Mouse (Mus musculus) MEL (cell line): ENCODE data around the gene Nudt22. TPM values are rescaled to one million over a fixed set of nuclear protein-coding genes. Genes with fewer than 3 reads are reported as not detected.

Experiments used
- DNase-seq: peaks from one replicate; pipeline ENCODE4 v3.0.0; 2011; ENCODE audit warnings: low read depth, low spot score
- H3K27ac ChIP-seq: 2 replicates; pipeline ENCODE4 v1.5.1; 2012; ENCODE audit warnings: low read depth, mild to moderate bottlenecking, control low read depth, low read length, moderate library complexity; ENCODE audit not compliant: control insufficient read depth
- H3K27me3 ChIP-seq, 2 experiments: fragments of 150-350 bp in 1 of 2; sonication (generic) in 1 of 2; 2 replicates each; pipeline ENCODE4 v1.6.1; 2012; ENCODE audit warnings: low read length in 2 of 2, mild to moderate bottlenecking in 2 of 2, improper control_type of control experiment in 1 of 2, moderate library complexity in 1 of 2; ENCODE audit not compliant: insufficient read depth in 2 of 2, control insufficient read depth in 1 of 2
- H3K36me3 ChIP-seq, 2 experiments: 2 replicates each; pipeline ENCODE4 v1.6.1; 2012 to 2014; ENCODE audit warnings: low read length in 2 of 2, improper control_type of control experiment in 1 of 2, inconsistent platforms in 1 of 2, mild to moderate bottlenecking in 1 of 2; ENCODE audit not compliant: insufficient read depth in 2 of 2, control insufficient read depth in 1 of 2
- H3K4me1 ChIP-seq, 2 experiments: fragments of 150-350 bp in 1 of 2; sonication (generic) in 1 of 2; 2 replicates each; pipeline ENCODE4 v1.6.1; 2012; ENCODE audit warnings: low read length in 2 of 2, improper control_type of control experiment in 1 of 2, mild to moderate bottlenecking in 1 of 2; ENCODE audit not compliant: insufficient read depth in 2 of 2, control insufficient read depth in 1 of 2
- H3K4me3 ChIP-seq, 2 experiments: fragments of 150-350 bp in 1 of 2; sonication (generic) in 1 of 2; 2 replicates each; pipeline ENCODE4 v1.5.1; 2012; ENCODE audit warnings: low read depth in 2 of 2, low read length in 2 of 2, mild to moderate bottlenecking in 2 of 2, moderate library complexity in 2 of 2, control low read depth in 1 of 2, improper control_type of control experiment in 1 of 2; ENCODE audit not compliant: control insufficient read depth in 1 of 2, insufficient read depth in 1 of 2
- H3K79me2 ChIP-seq: 2 replicates; pipeline ENCODE4 v1.6.1; 2012; ENCODE audit warnings: mild to moderate bottlenecking, low read length, moderate library complexity; ENCODE audit not compliant: control insufficient read depth, poor library complexity, insufficient read depth
- H3K9ac ChIP-seq: 2 replicates; pipeline ENCODE4 v1.6.1; 2012; ENCODE audit warnings: low read depth, mild to moderate bottlenecking, control low read depth, low read length, moderate library complexity; ENCODE audit not compliant: control insufficient read depth, poor library complexity, severe bottlenecking
- H3K9me3 ChIP-seq: fragments of 150-350 bp; sonication (generic); replicated peaks from 2 replicates; pipeline ENCODE4 v1.6.1; 2012; ENCODE audit warnings: mild to moderate bottlenecking, low read length, improper control_type of control experiment, moderate library complexity; ENCODE audit not compliant: insufficient read depth
- CTCF ChIP-seq, 3 experiments: IDR thresholded peaks in 2 of 3; conservative IDR thresholded peaks in 1 of 3; 2 replicates each; pipeline ENCODE4 v1.5.1; 2011 to 2012; ENCODE audit warnings: low read length in 3 of 3, low read depth in 2 of 3, mild to moderate bottlenecking in 2 of 3, improper control_type of control experiment in 1 of 3, inconsistent platforms in 1 of 3, mixed read lengths in 1 of 3, moderate library complexity in 1 of 3; ENCODE audit not compliant: control insufficient read depth in 1 of 3, insufficient read depth in 1 of 3, poor library complexity in 1 of 3, severe bottlenecking in 1 of 3
- EP300 ChIP-seq, 2 experiments: IDR thresholded peaks; 2 replicates each; pipeline ENCODE4 v1.6.1; 2011; ENCODE audit warnings: improper control_type of control experiment in 2 of 2, low read length in 2 of 2, low read depth in 1 of 2, mild to moderate bottlenecking in 1 of 2
- GABPA ChIP-seq: IDR thresholded peaks from 2 replicates; pipeline ENCODE4 v1.6.1; 2012; ENCODE audit warnings: low read depth, mild to moderate bottlenecking, inconsistent platforms, low read length, improper control_type of control experiment, moderate library complexity
- HCFC1 ChIP-seq: IDR thresholded peaks from 2 replicates; pipeline ENCODE4 v1.6.1; 2012; ENCODE audit warnings: low read depth, mild to moderate bottlenecking, inconsistent platforms, low read length, improper control_type of control experiment, moderate library complexity
- MAX ChIP-seq: IDR thresholded peaks from 2 replicates; pipeline ENCODE4 v1.6.1; 2011; ENCODE audit warnings: low read length, improper control_type of control experiment
- MXI1 ChIP-seq: IDR thresholded peaks from 2 replicates; pipeline ENCODE4 v1.6.1; 2011; ENCODE audit warnings: mild to moderate bottlenecking, low read depth, low read length, improper control_type of control experiment
- MYB ChIP-seq: IDR thresholded peaks from 2 replicates; pipeline ENCODE4 v1.6.1; 2011; ENCODE audit warnings: mild to moderate bottlenecking, low read depth, low read length, improper control_type of control experiment
- MYC ChIP-seq: IDR thresholded peaks from 2 replicates; pipeline ENCODE4 v1.6.1; 2011; ENCODE audit warnings: low read depth, mild to moderate bottlenecking, low read length, improper control_type of control experiment, moderate library complexity
- NRF1 ChIP-seq: IDR thresholded peaks from 2 replicates; pipeline ENCODE4 v1.6.1; 2014; ENCODE audit warnings: low read depth, mild to moderate bottlenecking, inconsistent platforms, low read length, improper control_type of control experiment, moderate library complexity; ENCODE audit not compliant: poor library complexity, insufficient read depth, severe bottlenecking
- POLR2A ChIP-seq, 2 experiments: IDR thresholded peaks; 2 replicates each; pipeline ENCODE4 v1.6.1; 2011 to 2012; ENCODE audit warnings: low read length in 2 of 2, mild to moderate bottlenecking in 2 of 2, control low read depth in 1 of 2, improper control_type of control experiment in 1 of 2, low read depth in 1 of 2, moderate library complexity in 1 of 2; ENCODE audit not compliant: control insufficient read depth in 1 of 2, insufficient read depth in 1 of 2, poor library complexity in 1 of 2
- SIN3A ChIP-seq: IDR thresholded peaks from 2 replicates; pipeline ENCODE4 v1.6.1; 2012; ENCODE audit warnings: low read length, improper control_type of control experiment, inconsistent platforms
- TBP ChIP-seq: IDR thresholded peaks from 2 replicates; pipeline ENCODE4 v1.8.0; 2011; ENCODE audit warnings: low read depth, low read length, improper control_type of control experiment
- UBTF ChIP-seq: IDR thresholded peaks from 2 replicates; pipeline ENCODE4 v1.6.1; 2012; ENCODE audit warnings: low read depth, mild to moderate bottlenecking, inconsistent platforms, low read length, improper control_type of control experiment, moderate library complexity, borderline replicate concordance; ENCODE audit not compliant: insufficient read depth
- USF2 ChIP-seq, 2 experiments: IDR thresholded peaks; 2 replicates each; pipeline ENCODE4 v1.6.1; 2011 to 2012; ENCODE audit warnings: improper control_type of control experiment in 2 of 2, low read length in 2 of 2, borderline replicate concordance in 1 of 2, inconsistent platforms in 1 of 2, low read depth in 1 of 2, mild to moderate bottlenecking in 1 of 2; ENCODE audit not compliant: insufficient read depth in 1 of 2
- polyA plus RNA-seq, 2 experiments: library from polyadenylated mRNA; stranded (reverse) in 1 of 2; unstranded in 1 of 2; fragments of >175 nt in 1 of 2; fragments of >200 nt in 1 of 2; gene quantifications; 2 replicates each; pipeline versions ENCODE4 v1.2.1 to v1.2.4; 2012; ENCODE audit warnings: low replicate concordance in 2 of 2, low read depth in 1 of 2; ENCODE audit not compliant: insufficient read length in 2 of 2, insufficient read depth in 1 of 2, missing spikeins in 1 of 2
- total RNA-seq: library from RNA; depleted of rRNA; stranded (reverse); fragments of 300-350 nt; gene quantifications from 2 replicates; pipeline ENCODE4 v1.2.3, GENCODE M21; 2012

The Nudt22 gene
- total and polyA plus RNA-seq, 3 experiments = 30.8 to 32.1 TPM; not detected in 1

DNA sequence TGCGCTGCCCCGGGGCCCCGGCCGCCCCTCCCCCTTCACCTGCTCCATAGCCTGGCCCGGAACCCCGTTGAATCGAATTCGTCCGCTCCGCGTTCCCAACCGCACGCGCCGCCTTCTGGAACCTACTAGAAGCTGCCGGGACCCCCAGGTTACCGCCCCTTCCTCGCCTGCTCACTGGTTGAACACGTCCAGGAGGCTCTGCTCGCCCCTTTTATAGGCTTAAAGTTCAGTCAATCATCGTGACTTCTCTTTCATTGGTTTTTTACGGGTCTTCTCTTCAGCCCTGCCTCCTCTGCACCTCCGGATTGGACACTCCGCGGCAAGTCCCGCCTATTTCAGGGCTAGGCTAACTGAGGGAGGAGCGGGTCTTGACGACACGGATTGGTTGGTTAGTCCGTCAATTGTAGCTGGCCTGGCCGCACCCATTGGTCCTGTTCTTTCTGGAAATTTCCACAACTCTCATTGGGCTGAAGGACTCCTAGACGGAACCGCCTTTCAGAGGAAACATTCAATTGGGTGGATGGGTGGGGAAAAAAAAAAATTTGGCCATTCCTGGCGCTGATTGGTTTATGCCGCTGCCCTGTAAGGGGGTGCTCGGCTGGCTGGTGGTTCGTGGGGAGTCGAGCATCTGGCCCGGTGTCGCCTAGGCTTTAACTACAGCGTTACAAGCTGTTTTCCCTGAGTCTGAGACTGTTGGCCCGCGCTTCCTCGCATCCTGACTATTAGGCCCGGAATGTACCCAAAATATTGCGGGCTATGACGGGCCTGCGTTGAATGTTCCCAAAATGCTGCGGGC is 44.1 kb upstream of the Nudt22 start, which contains the start of gene Stip1 (continued):
- TF ChIP-seq MYB (no peak), SIN3A (peak; percentile 3; the same call in 1 of the 2 replicates), POLR2A (IDR thresholded peaks at IDR 0.05; ENCODE audit: control insufficient read depth in 1 of 2, insufficient read depth in 1 of 2, low read depth in 1 of 2, low read length in 2 of 2, poor library complexity in 1 of 2) (peak; percentile 76 to 96), TBP (peak; percentile 71)

DNA sequence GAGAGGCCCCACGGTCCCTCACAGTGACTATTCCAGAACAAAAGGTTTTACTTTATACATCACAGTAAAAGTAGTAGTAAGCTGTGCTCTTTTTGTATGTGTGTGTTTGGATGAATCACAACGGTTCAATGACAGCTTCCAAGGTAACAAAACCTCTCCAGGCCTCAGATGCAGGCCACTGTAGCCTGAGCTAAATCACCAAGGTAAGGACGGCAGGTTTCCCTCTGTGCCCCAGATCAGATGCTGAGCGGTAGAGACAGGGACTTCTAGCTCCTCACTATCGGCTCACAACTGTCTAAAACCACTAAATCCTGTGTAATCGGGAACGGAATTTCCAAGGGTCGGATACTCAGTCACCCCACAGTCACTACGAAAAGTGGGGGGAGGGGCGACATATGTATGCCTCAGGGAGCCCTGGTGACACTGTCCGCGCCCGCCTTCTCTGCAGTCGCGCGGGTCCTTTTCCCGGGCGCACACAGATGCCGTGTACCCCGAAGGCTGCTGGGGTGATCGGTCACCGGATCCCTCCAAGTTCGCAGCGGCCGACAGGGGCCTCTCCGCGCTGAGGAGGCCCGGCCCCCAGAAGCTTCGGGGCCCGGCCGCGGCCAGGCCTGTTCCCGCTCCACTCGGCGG is 43.3 kb upstream of the Nudt22 start:
- peak; percentile 77 for DNase-seq
- no peaks in the 10 kb centered on the region for H3K27me3 ChIP-seq
- H3K36me3 ChIP-seq = peaks cover 9 to 23% of the 10 kb centered on the region in 2 experiments
- H3K27ac ChIP-seq = peak overlapping the region; percentile 54
- peak overlapping the region; percentile 85 to 90 for H3K4me3 ChIP-seq
- peaks cover 43% of the 10 kb centered on the region for H3K79me2 ChIP-seq
- H3K4me1 ChIP-seq = peaks cover 0 to 20% of the 10 kb centered on the region in 2 experiments; a peak in 3 of 4 replicates
- peak overlapping the region; percentile 97 for H3K9ac ChIP-seq
- H3K9me3 ChIP-seq = no peaks in the 10 kb centered on the region
- TF ChIP-seq USF2 (IDR thresholded peaks at IDR 0.05; ENCODE audit: borderline replicate concordance in 1 of 2, insufficient read depth in 1 of 2, low read depth in 1 of 2, low read length in 2 of 2) = no peak
- TF ChIP-seq MXI1 = peak; percentile 77
- TF ChIP-seq GABPA = no peak
- TF ChIP-seq NRF1 = no peak
- 0 out of 4 replicates have a peak, but pooled peaks of 1 of the 2 experiments have one; percentile 3 for TF ChIP-seq EP300 (IDR thresholded peaks at IDR 0.05; ENCODE audit: low read depth in 1 of 2, low read length in 2 of 2)
- TF ChIP-seq SIN3A = 0 out of 2 replicates have a peak, but pooled peaks have one; percentile 31
- no peak for TF ChIP-seq CTCF (IDR thresholded peaks at IDR 0.05 in 2 of 3, conservative IDR thresholded peaks at IDR 0.05 in 1 of 3; ENCODE audit: control insufficient read depth in 1 of 3, insufficient read depth in 1 of 3, low read depth in 2 of 3, low read length in 3 of 3, poor library complexity in 1 of 3, severe bottlenecking in 1 of 3)
- 0 out of 2 replicates have a peak, but pooled peaks have one; percentile 10 for TF ChIP-seq MYC
- peak; percentile 48; the same call in 1 of the 2 replicates for TF ChIP-seq MAX

DNA sequence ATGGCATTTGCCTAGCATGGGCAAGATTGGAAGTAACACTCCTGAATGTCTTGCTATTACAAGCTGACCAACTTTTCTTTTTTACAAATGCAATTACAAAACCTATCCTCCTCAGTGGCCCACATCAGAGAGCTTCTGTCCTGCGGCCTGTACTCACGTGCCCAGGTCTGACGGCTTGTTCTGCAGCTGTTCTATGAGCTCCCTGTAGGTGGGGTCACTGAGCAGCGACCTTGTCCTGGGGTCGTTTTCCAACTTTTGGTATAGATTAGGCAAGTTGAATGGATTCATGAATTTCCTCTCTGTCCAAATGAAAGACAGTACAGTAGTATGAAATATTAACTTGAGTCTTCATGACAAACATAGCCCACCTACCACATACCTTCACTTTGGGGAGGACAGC is 38.1 kb upstream of the Nudt22 start:
- Histone ChIP-seq H3K4me3 (no peak overlapping the region), H3K9me3 (no peaks in the 10 kb centered on the region), H3K9ac (no peak overlapping the region), H3K27me3 (no peaks in the 10 kb centered on the region), H3K27ac (no peak overlapping the region), H3K4me1 (peaks cover 0 to 16% of the 10 kb centered on the region in 2 experiments; a peak in 3 of 4 replicates), H3K79me2 (peaks cover 34% of the 10 kb centered on the region), H3K36me3 (peaks cover 20 to 42% of the 10 kb centered on the region in 2 experiments)
- TF ChIP-seq HCFC1 (no peak), CTCF (IDR thresholded peaks at IDR 0.05 in 2 of 3, conservative IDR thresholded peaks at IDR 0.05 in 1 of 3; ENCODE audit: control insufficient read depth in 1 of 3, insufficient read depth in 1 of 3, low read depth in 2 of 3, low read length in 3 of 3, poor library complexity in 1 of 3, severe bottlenecking in 1 of 3) (0 out of 6 replicates have a peak, but pooled peaks of 1 of the 3 experiments have one; percentile 10), UBTF (no peak)
- no peak for DNase-seq
